Mouse (Mus musculus) bone marrow, adult 2 months (tissue): ENCODE results near the gene Mlst8.

Source experiments
- CTCF ChIP-seq: fragments of 200-500 bp; IDR thresholded peaks from 2 replicates; pipeline ENCODE4 v1.5.1; 2011; ENCODE audit warnings: low read length, control low read depth; ENCODE audit not compliant: control insufficient read depth, insufficient read depth
- POLR2A ChIP-seq: fragments of 200-500 bp; IDR thresholded peaks from 2 replicates; pipeline ENCODE4 v1.6.1; 2011; ENCODE audit warnings: low read depth, mild to moderate bottlenecking, control low read depth, low read length, borderline replicate concordance; ENCODE audit not compliant: control insufficient read depth

DNA sequence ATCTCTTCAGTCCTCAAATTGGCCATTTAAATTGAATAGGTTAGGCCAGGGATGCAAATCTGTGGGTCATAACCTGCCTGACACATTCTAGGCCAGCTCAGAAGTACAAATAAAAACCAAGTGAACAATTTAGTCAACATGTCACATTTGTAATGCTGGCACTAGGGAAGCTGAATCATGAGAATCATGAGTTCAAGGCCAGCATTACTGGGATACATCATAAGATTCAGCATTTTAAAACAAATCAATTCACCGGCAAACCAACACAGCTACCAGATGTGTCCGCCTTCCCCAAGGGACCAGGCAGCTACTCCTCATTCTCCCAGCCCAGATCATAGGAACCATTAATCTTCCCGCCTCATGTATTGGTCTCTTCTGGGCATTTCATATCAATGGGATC is 4.6 kb upstream of the Mlst8 start:
- TF ChIP-seq POLR2A, result no peak
- no peak for TF ChIP-seq CTCF
